Mouse (Mus musculus) gastrocnemius, postnatal 14 days (tissue): ENCODE data around the gene Tecpr2. TPM values are rescaled to one million over a fixed set of nuclear protein-coding genes. Genes with fewer than 3 reads are reported as not detected.
"Not testable (repeated sequence)": the region's sequence is repeated elsewhere in the genome, so short reads cannot be mapped to it uniquely, and the experiment has no call there.

Experiments used
- DNase-seq: peaks from one replicate; pipeline ENCODE4 v3.0.0; 2021; ENCODE audit warnings: mixed read lengths
- intact Hi-C: fragments of 180-260 bp; cut with DNase I; formaldehyde crosslinking; loops from one replicate; pipeline ENCODE4 v1.15.1; 2025; ENCODE audit warnings: low total_unique reads
- long read RNA-seq, 2 experiments: library from polyadenylated mRNA; stranded (forward); transcript quantifications; one replicate each; pipeline ENCODE4 v2.0.0; 2021
- total RNA-seq, 2 experiments: library from RNA; stranded (reverse); gene quantifications; 2 replicates each; pipeline ENCODE4 v1.2.3; 2021

Gene Tecpr2
- total RNA-seq: 1 to 10 TPM; 2.7 to 2.8 TPM
- long read RNA-seq, experiment 1, partial matches to known transcripts: 1 of 3 reads
- long read RNA-seq, experiment 1, other reads (novel, unspliced or antisense): 2 of 3 reads
- long read RNA-seq, experiment 2, full-length matches to known transcripts: 2 of 5 reads
- long read RNA-seq, experiment 2, partial matches to known transcripts: 0 of 5 reads
- long read RNA-seq, experiment 2, other reads (novel, unspliced or antisense): 3 of 5 reads

DNA sequence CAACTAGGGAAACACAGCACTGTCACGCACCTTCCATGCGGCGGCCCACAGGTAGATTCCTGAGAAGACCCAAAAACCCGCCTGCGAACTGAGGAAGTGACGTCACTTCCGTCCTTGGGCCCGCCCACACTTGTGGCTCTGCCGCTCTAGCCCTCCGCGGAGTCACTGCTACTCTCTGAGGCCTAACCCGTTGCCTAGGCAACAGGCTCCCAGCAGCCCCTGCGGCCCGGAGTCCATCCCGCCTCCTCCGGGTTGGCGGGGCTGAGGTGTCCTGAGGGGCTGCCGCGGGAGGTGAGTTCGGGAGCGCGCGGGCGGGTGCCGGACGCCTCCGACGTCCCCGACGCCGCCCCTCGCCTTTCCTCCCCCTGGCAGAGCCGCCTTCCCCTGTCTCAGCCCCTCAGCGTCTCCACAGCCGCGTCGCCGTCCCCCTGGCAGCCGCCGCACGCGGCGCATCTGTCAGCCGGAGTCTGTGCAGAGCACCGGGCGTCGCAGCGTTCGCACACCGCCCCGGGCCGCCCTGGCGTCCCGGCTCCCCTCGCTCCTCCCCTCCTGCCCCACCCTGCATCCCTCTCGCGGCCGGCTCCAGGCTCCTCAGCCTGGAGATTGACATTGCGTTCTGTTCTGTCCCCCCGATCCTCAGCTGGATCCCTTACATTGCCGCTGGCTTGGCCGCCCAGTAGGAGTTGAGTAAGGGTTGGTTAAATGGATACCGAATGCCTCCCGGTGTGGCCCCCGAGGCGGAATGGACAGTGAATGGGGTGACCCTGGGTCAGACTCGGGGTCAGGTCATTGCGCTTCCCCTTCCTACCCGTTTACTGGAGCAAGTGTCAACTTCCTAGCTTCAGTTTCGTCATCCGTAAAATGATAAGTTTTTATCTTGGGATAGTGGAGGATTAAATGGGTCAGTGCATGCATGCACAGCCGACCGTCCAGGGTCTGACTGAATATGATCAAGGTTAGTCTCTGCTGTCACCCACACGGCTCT lies at the start of gene Tecpr2, which contains the start of gene Cinp:
Tecpr2 (plus strand) TSS at position 229 of the 985 bp plus-strand sequence.
Cinp (minus strand) TSS at position 110 of the 985 bp plus-strand sequence.
- intact Hi-C loops: no loop called here

DNA sequence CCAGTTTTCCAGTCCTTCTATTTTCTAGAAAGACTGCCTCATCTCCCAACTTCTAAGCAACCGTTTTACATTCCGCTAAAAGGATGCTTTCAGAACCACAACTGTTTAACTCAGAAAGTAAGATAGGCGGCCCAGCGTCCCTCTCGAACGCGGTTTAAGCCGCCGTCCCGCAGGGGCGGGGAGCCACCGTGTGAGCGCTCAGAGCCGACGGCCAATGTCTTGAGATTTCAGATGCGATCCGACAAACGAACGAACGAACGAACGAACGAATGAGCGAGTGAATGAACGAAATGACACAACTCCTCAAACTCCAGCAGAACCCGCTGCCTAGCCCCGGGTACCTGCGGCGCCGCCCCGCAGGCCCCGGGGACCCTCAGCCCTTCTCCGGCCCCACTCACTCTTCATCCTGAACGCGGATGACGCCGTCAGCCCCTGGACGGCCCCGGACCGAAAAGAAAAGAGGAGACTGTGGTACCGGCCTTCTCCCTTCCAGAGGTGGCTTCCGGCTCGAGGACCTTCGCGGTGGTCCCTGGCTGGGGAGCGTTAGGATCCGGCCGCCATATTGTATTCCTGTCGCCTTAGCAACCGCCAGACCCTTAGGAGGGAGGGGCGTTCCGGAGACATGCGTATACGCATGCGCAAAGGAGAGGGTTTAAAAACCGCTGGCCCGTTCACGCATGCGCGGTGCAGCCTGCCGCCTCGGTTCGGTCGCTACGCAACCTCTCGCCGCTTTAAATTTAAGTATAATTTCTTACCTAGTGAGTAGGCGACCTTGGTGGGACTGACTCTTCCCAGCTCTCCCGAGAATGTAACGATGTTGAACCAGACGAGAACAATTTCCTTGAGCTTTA lies 48.5 kb upstream of the Tecpr2 start, which contains the start of gene Mok:
Mok (minus strand) TSS at position 592 of the 851 bp plus-strand sequence.
- peak; percentile 94 for DNase-seq
- intact Hi-C loops: loop anchor here (5.0 kb wide), 1 partner anchor 243 kb away; no protein-coding TSS in a partner anchor

More for the DNA sequence above, at the start of gene Tecpr2, which contains the start of gene Cinp:
- peak; percentile 97 for DNase-seq

DNA sequence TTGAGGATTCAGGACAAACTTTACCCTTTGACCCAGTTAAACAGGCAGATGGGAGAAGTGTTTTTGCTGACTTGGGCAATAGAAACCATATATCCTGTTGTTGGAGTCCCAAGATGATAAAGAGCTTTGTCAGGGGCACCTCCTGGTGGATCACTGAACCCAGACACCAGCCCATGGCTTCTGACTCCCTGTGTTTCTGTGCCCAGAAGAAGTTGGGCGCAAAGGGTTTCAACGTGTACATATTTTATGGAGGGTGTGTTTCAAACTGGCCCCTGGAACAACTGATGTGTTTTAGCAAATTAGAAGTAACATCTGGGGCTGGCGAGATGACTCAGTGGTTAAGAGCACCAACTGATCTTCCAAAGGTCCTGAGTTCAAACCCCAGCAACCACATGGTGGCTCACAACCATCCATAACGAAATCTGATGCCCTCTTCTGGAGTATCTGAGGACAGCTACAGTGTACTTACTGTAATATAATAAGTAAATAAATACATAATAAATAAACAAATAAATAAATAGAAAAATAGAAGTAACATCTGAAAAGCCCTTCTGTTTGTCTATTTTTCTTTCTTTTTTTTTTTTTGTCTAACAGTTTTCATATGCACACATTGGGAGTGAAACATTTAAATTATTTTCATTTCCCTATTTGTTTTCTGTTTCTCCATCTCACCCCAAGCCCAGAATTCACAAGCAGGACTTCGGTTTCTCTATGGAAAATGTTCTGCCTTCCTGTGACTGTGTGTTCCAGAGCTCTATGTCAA lies 47.2 kb upstream of the Tecpr2 start:
- intact Hi-C loops: loop anchor here (5.0 kb wide), 1 partner anchor 245 kb away; no protein-coding TSS in a partner anchor
- DNase-seq: no peak

DNA sequence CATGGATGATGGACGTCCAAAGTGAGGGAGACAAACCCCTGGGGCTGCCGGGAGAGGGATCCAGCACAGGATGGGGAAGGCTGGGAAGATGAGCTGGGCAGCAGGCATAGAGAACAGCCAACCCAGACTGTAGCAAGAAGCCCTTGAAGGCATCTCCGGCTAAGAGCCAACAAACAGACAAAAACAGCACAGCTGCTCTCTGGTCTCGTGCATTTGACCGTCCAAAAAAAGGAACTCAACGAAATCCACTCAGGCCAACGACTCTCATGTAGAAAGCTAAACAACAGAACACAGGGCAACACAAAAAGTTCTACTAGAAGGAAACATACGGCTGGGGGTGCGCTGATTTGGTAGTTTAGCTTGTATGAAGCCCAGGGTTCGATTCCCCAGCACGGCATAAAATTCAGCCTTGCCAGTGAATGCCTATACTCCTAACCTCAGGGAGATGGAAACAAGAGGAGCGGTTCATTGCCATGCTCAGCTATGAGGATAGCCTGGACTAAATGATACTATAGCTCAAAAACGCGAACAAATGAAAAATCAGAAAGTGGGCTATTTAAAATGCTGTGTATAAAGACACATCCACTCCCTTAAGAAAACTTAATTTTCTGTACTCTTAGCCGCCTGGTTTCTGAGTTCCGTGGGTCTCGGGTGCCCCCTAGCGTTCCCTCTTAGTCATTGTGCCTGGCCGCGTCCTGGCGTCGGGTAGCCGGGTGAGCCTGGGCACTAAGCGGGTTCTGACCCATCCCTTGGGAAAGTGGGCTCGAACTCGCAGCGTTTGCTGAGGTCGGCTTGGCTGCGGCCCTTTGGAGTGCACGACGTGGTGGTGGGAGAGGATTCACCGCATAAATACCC lies 45.6 kb upstream of the Tecpr2 start:
- DNase-seq: peak; percentile 80
- intact Hi-C loops: loop anchor here (5.0 kb wide), 1 partner anchor 246 kb away; no protein-coding TSS in a partner anchor

DNA sequence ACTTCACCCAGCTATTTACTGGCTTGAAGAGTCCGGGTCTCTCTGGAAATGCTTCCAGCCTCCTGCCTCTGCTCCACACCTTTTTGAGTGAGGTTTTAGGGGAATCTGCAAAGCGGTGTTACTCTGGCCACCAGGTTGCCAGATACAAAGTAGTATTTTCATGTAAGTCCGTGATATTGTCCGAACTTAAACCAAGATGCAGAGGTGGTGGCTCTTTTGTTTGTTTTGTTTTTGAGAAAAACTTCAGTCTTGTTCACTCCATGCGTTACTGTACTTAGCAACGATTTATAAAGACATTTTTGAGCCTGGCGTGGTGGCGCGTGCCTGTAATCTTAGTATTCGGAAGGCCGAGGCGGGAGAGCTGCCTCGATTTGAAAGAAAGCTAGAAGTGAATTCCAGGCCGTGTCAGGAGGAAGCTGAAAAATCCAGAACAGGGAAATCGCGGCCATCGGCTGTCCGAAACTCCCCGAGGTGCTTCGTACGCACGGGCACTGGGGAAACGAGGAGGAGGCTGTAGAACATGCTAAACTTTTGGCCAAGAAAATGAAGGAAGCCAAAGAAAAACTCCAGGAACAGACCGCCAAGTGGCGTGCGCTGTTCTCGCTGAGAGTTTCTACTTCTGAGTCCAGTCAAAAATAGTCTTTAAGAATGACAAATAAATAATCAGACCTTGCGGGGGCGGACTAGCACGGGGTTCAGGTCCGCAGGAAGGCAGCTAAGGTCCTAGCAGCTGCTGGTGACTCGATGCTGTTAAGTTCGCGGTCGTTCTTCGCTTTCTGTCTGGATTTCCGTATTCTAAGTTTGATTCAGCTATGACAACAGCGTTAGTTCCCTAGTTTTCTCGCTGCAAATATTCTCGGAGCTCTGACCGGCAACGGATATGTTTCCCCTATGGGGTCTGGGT lies 44.6 kb upstream of the Tecpr2 start:
- intact Hi-C loops: loop anchor here (5.0 kb wide), 1 partner anchor 247 kb away; no protein-coding TSS in a partner anchor
- DNase-seq: no peak

DNA sequence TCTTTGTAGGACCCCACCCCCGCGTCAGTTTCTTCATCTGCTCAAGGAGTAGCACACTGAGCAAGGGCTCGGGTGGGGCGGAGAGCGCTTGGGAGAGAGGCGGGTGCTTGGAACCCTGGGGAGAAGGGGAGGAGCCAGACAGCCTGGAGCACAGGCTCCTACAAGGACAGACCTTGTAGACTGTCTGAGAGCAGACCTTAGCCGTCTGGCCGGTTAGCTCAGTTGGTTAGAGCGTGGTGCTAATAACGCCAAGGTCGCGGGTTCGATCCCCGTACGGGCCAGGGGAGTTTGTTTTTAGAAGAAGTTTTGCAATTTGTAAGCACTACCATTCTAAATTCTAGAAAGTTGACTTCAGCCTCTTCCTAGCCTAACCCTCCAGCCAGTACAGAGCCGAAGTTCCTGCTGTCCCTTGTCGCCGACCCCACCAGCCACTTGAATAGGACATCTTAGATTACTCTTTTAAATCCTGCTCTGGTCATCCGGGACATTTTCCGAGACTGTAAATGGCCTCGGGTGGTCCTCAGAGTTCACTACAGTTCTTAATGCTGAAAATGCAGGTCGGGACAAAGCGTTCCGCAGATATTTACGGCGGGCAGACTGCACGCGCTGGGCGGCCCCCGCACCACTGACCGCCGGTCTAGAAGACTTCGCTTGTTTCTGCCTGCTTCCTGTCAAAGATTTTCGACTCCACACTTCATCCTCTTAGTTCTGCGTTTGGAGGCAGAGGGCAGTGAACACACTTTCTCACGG lies 43.8 kb upstream of the Tecpr2 start:
- DNase-seq: peak; percentile 89
- intact Hi-C loops: no loop called here

DNA sequence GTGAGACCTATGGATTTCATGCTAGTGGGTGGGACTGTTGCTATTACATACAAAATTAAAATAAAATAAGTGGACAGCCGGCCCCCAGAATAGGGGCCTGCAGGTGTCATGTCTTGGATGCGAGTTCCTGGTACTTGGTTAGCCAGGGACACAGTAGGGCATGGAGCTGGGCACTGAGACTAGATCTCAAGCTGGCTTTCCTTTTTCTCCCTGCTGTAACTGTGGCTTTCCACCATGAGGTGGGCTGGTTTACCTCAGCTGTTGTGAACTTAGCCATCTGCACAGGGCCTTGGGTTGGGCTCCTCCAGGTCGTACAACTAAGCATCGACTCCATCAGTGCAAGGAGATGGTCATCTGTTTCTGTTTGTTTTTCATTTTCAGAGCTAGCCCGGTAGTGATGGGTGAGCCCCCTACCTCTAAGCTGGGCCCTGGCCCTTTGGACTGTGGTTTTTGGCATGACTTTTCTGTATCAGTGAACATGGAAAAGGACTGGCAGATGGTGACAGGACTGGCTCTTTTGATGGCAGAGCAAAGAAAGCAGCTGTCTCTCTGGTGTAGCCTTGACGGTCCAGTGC lies 42.8 kb upstream of the Tecpr2 start:
- intact Hi-C loops: no loop called here
- no peak for DNase-seq

DNA sequence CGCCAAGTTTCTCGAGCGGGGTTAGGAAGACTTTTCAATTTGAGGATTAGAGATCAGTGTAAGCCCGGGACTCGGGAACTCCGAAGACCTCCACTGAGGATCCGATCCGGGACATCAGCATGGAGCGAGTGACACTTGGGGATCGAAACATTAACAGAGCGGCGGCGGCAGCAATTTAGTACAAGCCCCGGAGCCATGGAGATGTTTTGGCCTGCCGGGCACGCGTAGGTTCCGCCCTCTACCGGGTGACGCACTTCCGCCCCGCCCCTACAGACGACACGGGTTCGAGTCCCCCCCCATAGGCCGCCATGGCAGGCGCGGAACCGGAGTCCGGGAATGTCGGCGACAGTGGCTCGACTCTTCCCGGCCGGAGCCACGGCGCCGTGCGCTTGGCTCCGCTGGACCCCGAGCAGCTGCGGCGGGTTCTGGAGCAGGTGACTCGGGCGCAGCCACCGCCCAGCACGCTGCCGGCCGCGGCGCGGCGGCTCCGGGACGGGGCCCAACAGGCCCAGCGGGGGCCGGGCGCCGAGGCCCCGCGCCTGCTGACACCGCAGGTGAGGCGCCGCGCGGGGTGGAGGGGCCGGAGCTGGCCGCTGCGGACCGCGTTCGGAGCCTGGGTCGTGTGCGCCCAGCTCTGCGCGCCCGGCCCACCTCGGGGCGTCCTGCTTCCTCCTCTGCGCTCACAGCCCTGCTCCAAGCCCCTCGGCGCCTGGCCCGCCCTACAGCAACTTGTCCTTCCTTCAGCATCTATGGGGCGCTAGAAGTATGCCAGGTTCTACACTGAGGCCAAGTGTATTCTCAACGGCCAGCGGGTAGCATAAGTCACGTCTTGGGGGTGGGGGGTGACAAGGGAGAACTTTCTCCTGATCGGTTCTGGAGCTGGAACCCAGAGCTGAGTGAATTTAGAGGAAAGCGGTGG lies 38.8 kb upstream of the Tecpr2 start, which contains the start of gene Zfp839:
Zfp839 (plus strand) TSS at position 244 of the 919 bp plus-strand sequence.
- intact Hi-C loops: no loop called here

DNA sequence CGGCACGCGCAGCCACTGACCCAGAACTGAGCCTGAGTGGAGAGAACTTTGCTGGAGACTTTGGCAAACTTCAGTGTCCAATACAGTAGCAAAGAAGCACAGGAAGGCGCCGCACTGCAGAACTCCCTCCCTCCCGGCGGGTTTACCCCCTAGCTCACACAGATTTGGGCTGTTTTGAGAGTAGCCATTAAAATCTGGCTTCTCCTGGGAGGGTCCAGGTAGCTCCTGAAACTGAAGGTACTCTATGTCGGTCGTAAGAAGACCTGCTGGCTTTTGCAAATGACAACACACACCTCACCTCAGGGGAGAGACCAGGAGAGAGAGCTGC lies 38.2 kb upstream of the Tecpr2 start:
- DNase-seq: no peak
- intact Hi-C loops: no loop called here

More for the DNA sequence above, 38.8 kb upstream of the Tecpr2 start, which contains the start of gene Zfp839:
- DNase-seq: peak; percentile 86

DNA sequence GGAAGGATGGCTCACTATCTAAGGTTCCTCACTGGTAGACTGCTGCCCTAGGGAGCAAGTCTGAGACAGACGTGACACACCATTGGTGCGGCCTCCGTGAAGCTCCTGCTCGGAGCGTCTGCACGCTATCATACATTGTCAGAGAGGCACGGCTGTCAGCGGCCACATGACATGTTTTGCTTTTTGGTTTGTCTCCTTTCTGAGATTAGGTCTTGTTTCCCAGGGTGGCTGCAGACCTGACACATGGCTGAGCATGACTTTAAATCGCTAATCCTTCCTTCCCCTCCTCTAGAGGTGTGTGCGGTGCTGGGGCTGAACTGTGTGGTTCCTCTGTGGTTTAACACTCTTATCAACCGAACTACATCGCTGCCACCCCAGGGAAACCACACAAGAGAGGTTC lies 37.6 kb upstream of the Tecpr2 start:
- no peak for DNase-seq
- intact Hi-C loops: no loop called here

DNA sequence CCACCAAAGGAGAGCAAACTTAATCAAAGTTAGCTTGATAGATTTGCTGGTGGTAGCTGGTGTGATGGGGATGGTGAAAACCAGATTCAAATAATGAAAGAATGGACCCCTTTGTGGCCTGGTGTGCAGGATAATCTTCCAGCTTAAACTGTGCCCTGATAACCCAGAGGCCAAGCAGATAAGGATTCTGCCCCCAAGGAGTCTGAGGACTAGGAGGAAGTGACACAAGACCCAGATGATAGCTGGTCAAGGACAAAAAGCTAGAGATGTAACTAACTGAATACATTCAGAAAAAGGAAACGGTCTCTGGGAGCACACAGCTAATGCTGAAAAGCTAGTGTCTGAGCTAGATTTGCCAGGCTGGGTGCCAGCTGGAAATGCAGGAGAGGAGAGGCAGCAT lies 37.1 kb upstream of the Tecpr2 start:
- intact Hi-C loops: no loop called here
- DNase-seq: no peak

DNA sequence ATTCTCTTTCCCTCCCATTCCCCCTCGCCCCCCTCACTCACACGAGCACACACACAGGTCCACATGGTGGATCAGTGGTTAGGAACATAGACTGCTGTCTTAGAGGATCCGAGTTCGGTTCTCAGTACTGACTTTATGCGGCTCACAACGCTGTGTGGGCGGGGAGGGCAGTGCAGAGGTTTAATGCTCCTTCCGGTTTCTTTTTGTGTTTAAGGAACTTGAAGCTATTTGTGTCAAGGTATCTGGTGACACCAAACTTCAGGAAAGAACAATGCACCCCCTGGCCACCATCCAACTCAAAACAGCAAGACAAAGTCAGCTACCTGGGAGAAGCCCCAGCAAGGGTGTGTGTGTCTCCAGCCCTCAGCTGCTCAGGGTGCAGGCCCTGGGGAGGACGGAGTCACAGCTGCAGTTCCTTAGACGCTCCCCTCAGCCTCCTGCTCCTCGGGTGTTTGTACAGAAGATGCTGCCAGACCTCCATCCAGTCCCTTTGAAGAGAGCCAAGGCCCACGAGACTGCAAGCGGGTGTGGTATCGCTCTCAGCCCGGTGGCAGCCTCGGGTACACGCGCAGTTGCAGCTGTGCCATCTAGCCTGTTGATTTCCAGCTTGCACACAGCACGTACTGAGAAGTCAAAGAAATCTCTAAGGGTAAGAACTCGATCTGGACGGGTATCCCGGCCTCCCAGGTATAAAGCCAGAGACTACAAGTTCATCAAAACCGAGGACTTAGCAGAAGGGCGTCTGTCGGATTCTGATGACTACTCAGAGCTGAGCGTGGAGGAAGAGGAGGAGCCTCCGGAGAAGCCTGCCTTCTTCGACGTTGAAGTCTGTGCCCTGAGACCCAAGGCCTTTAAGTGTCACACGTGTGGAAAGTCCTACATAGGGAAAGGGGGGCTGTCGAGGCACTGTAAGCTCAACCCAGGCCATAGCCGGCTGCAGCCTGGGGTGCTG lies 34.0 kb upstream of the Tecpr2 start:
- DNase-seq: no peak
- intact Hi-C loops: no loop called here

DNA sequence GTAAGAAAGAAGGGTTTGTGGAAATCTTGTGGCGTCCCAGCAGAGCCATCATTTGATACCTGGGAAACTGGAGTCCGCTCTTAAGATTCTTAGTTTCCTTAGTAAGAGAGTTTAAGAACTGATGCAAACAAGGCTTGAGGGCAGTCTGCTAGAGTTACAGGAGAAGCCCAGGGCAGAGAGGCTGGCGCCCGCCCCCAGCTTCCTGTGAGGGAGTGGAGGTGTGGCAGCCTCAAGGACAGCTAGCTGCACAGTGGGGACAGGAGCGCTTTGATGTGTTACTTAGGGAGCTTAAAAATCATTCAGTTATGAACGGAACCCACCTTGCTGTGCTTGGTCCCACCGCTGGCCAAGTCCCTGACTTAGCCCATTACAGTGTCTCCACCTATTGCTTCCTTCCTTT lies 31.9 kb upstream of the Tecpr2 start:
- intact Hi-C loops: no loop called here
- DNase-seq: no peak

DNA sequence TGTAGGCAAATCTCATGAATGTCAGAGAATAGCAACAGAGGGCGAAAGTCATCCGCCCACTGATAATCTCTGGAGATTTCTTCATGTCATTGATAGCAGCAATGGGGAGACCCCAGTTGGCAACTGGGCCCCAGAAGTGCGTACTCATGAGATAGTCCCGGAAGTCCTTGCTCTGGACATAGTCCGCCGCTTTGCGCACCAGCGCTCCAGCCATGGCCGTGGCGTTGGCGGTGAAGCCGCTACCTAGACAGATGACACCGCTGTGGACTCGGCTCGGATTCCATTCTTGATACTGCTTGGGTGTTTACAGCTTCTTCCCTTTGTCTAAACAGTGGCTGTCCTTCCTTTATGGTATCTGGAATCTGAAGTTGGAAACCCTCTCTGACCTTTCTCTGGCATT lies 30.4 kb upstream of the Tecpr2 start:
- DNase-seq, intact Hi-C loops: not testable (repeated sequence)
